Mouse (Mus musculus) ES-Bruce4 (cell line): ENCODE results near the gene Tnk2. TPM values are rescaled to one million over a fixed set of nuclear protein-coding genes. Genes with fewer than 3 reads are reported as not detected.
A peak's percentile ranks its signal among the peaks of the same experiment; 100 is the strongest.

Source experiments
- H3K27ac ChIP-seq: 2 replicates; pipeline ENCODE4 v1.5.1; 2012; ENCODE audit warnings: low read length, inconsistent platforms; ENCODE audit not compliant: insufficient read depth
- H3K27me3 ChIP-seq: 2 replicates; pipeline ENCODE4 v1.6.1; 2012; ENCODE audit warnings: mild to moderate bottlenecking, low read length, inconsistent platforms; ENCODE audit not compliant: control insufficient read depth, poor library complexity, insufficient read depth, severe bottlenecking
- H3K36me3 ChIP-seq: 2 replicates; pipeline ENCODE4 v1.6.1; 2012; ENCODE audit warnings: inconsistent platforms, mild to moderate bottlenecking, low read length, moderate library complexity; ENCODE audit not compliant: control insufficient read depth, poor library complexity, insufficient read depth, severe bottlenecking
- H3K4me1 ChIP-seq: one replicate; pipeline ENCODE4 v1.8.1; 2011; ENCODE audit warnings: low read length; ENCODE audit not compliant: control insufficient read depth, insufficient read depth
- H3K4me3 ChIP-seq: 2 replicates; pipeline ENCODE4 v1.5.1; 2011; ENCODE audit warnings: low read depth, mild to moderate bottlenecking, low read length
- H3K9ac ChIP-seq: 2 replicates; pipeline ENCODE4 v1.6.1; 2012; ENCODE audit warnings: low read depth, mild to moderate bottlenecking, inconsistent platforms; ENCODE audit not compliant: poor library complexity, severe bottlenecking
- H3K9me3 ChIP-seq: replicated peaks from 2 replicates; pipeline ENCODE4 v1.6.1; 2012; ENCODE audit warnings: mild to moderate bottlenecking, low read length, inconsistent platforms; ENCODE audit not compliant: control insufficient read depth, poor library complexity, insufficient read depth, severe bottlenecking
- CTCF ChIP-seq: IDR thresholded peaks from one replicate; pipeline ENCODE4 v1.8.1; 2011; ENCODE audit warnings: low read depth, low read length
- EP300 ChIP-seq: IDR thresholded peaks from 2 replicates; pipeline ENCODE4 v1.6.1; 2011; ENCODE audit warnings: low read depth, low read length; ENCODE audit not compliant: insufficient read depth
- POLR2A ChIP-seq: IDR thresholded peaks from one replicate; pipeline ENCODE4 v1.8.1; 2011; ENCODE audit warnings: low read length; ENCODE audit not compliant: insufficient read depth
- polyA plus RNA-seq: library from polyadenylated mRNA; stranded (reverse); fragments of >200 nt; gene quantifications from 2 replicates; pipeline ENCODE4 v1.2.4, GENCODE M21; 2011; ENCODE audit warnings: low read depth; ENCODE audit not compliant: missing spikeins, insufficient read depth, insufficient read length

Gene Tnk2
- polyA plus RNA-seq, 1 experiment = 37.6 TPM

- no peak for TF ChIP-seq CTCF
- no peak for TF ChIP-seq EP300
- TF ChIP-seq POLR2A = no peak
- no peaks in the 10 kb centered on the region for H3K9me3 ChIP-seq
- 0 out of 2 replicates have a peak, but pooled peaks cover 3% of the 10 kb centered on the region for H3K36me3 ChIP-seq
- H3K27ac ChIP-seq = no peak overlapping the region
- H3K27me3 ChIP-seq = no peaks in the 10 kb centered on the region
- no peak overlapping the region for H3K9ac ChIP-seq
- no peak overlapping the region for H3K4me3 ChIP-seq
- peaks cover 14% of the 10 kb centered on the region for H3K4me1 ChIP-seq
Measured at GRCm38 (mm10) chr16:32663231-32663858, 19.7 kb downstream of the Tnk2 start.

- TF ChIP-seq EP300 = no peak
- no peak for TF ChIP-seq CTCF
- no peak for TF ChIP-seq POLR2A
- no peaks in the 10 kb centered on the region for H3K9me3 ChIP-seq
- H3K27me3 ChIP-seq = no peaks in the 10 kb centered on the region
- H3K27ac ChIP-seq = no peak overlapping the region
- 0 out of 2 replicates have a peak, but pooled peaks cover 3% of the 10 kb centered on the region for H3K36me3 ChIP-seq
- no peak overlapping the region for H3K4me3 ChIP-seq
- peaks cover 14% of the 10 kb centered on the region for H3K4me1 ChIP-seq
- H3K9ac ChIP-seq = no peak overlapping the region
Measured at GRCm38 (mm10) chr16:32664211-32664610, 20.5 kb downstream of the Tnk2 start.

DNA sequence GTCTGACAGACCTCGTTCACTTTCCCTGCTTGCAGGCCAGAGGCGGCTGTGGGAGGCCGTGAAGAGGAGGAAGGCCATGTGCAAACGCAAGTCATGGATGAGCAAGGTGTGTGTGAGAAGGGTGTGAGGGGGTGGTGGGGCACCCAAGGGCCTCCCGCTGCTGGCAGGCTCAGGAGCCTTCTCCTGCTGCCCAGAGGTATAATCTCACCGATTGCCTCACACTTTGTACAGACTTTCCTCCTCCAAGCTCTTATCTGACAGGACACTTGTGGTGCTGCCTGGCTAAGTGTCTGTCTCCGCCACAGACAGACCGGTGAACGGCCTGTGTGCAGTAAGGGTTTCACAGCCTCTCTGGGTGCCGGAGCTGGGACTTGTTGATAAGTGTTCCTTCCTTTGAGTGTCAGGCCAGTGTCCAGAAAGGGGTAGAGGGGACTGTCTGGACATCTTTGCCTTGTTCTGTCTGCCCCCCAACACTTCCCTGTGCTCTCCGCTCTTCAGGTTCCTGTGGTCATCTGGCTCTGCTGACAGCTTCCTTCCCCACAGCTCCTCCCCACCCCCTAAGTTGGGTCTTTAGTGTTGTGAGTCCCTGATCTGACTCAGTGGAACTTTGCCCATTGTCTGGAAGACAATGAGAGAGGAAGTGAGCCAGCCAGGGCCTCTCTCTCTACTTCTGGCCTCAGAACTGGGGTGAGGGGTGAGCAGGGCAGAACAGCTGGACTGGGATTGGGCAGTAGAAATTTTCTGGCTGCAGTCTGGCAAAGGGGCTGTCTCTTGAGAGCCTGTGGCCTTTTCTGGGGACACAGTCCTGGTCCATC, 22.4 kb downstream of the Tnk2 start:
- no peak overlapping the region for H3K4me3 ChIP-seq
- H3K27me3 ChIP-seq = no peaks in the 10 kb centered on the region
- H3K4me1 ChIP-seq = peaks cover 18% of the 10 kb centered on the region
- H3K9me3 ChIP-seq = no peaks in the 10 kb centered on the region
- H3K9ac ChIP-seq = no peak overlapping the region
- peak overlapping the region; percentile 81 for H3K27ac ChIP-seq
- H3K36me3 ChIP-seq = peaks cover 11% of the 10 kb centered on the region
- TF ChIP-seq POLR2A (no peak), EP300 (peak; percentile 86), CTCF (no peak)

GRCm38 (mm10) chr16:32666671-32667551, 23.2 kb downstream of the Tnk2 start:
- Histone ChIP-seq H3K4me1 (peaks cover 23% of the 10 kb centered on the region), H3K4me3 (no peak overlapping the region), H3K27ac (peak overlapping the region; percentile 81), H3K9me3 (no peaks in the 10 kb centered on the region), H3K27me3 (no peaks in the 10 kb centered on the region), H3K9ac (0 out of 2 replicates have a peak overlapping the region, but pooled peaks have one; percentile 12), H3K36me3 (peaks cover 13% of the 10 kb centered on the region)
- TF ChIP-seq POLR2A (no peak), CTCF (no peak), EP300 (no peak)

GRCm38 (mm10) chr16:32667552-32667872, 23.8 kb downstream of the Tnk2 start:
- Histone ChIP-seq H3K4me3 (no peak overlapping the region), H3K27ac (no peak overlapping the region), H3K9me3 (no peaks in the 10 kb centered on the region), H3K9ac (peak overlapping the region; percentile 12; the same call in 1 of the 2 replicates), H3K36me3 (peaks cover 15% of the 10 kb centered on the region), H3K4me1 (peaks cover 27% of the 10 kb centered on the region), H3K27me3 (no peaks in the 10 kb centered on the region)
- TF ChIP-seq EP300 (no peak), POLR2A (no peak), CTCF (no peak)
